Mouse (Mus musculus) CH12.LX (cell line): Measurements from ENCODE around the gene Slc25a23. TPM values are rescaled to one million over a fixed set of nuclear protein-coding genes. Genes with fewer than 3 reads are reported as not detected.

Experiments used
- DNase-seq: peaks from one replicate; pipeline ENCODE4 v3.0.0-alpha.2; 2013; ENCODE audit errors: extremely low read depth
- H3K27ac ChIP-seq: 2 replicates; pipeline ENCODE4 v1.5.1; 2012; ENCODE audit warnings: low read depth, mild to moderate bottlenecking, control low read depth, moderate library complexity; ENCODE audit not compliant: insufficient read depth
- H3K27me3 ChIP-seq: replicated peaks from 2 replicates; pipeline ENCODE3; 2012; ENCODE audit warnings: inconsistent platforms
- H3K36me3 ChIP-seq, 2 experiments: replicated peaks in 1 of 2; 2 replicates each; pipeline versions ENCODE3 to v1.6.1; 2012; ENCODE audit warnings: inconsistent platforms in 1 of 2, low read length in 1 of 2, mild to moderate bottlenecking in 1 of 2, mixed read lengths in 1 of 2, moderate library complexity in 1 of 2; ENCODE audit not compliant: control insufficient read depth in 1 of 2, insufficient read depth in 1 of 2
- H3K4me1 ChIP-seq, 2 experiments: 2 replicates each; pipeline ENCODE4 v1.6.1; 2012; ENCODE audit warnings: inconsistent platforms in 1 of 2, moderate library complexity in 1 of 2; ENCODE audit not compliant: insufficient read depth in 2 of 2, control insufficient read depth in 1 of 2
- H3K4me2 ChIP-seq: 2 replicates; pipeline ENCODE4 v1.6.1; 2012; ENCODE audit warnings: low read depth, mild to moderate bottlenecking, control low read depth; ENCODE audit not compliant: poor library complexity, insufficient read depth, severe bottlenecking
- H3K4me3 ChIP-seq, 3 experiments: fragments of 150-350 bp in 1 of 3; sonication (generic) in 1 of 3; replicated peaks in 1 of 3; 2 replicates each; pipeline versions ENCODE3 to v1.5.1; 2011 to 2012; ENCODE audit warnings: low read depth in 2 of 3, low read length in 2 of 3, mild to moderate bottlenecking in 2 of 3, moderate library complexity in 2 of 3, control low read depth in 1 of 3, improper control_type of control experiment in 1 of 3, inconsistent platforms in 1 of 3, mixed read lengths in 1 of 3; ENCODE audit not compliant: poor library complexity in 1 of 3
- H3K79me2 ChIP-seq: replicated peaks from 2 replicates; pipeline ENCODE4 v1.6.1; 2012; ENCODE audit warnings: mild to moderate bottlenecking, moderate library complexity; ENCODE audit not compliant: control insufficient read depth, poor library complexity, insufficient read depth, severe bottlenecking; ENCODE audit errors: extremely low read depth
- H3K9ac ChIP-seq: 2 replicates; pipeline ENCODE4 v1.6.1; 2012; ENCODE audit warnings: low read depth, mild to moderate bottlenecking, control low read depth, moderate library complexity; ENCODE audit not compliant: insufficient read depth
- H3K9me3 ChIP-seq: replicated peaks from 2 replicates; pipeline ENCODE3; 2012; ENCODE audit warnings: low read length, inconsistent platforms, mixed read lengths
- CHD2 ChIP-seq: IDR thresholded peaks from 2 replicates; pipeline ENCODE4 v1.6.1; 2011; ENCODE audit warnings: low read length, improper control_type of control experiment
- ELF1 ChIP-seq: IDR thresholded peaks from 2 replicates; pipeline ENCODE4 v1.6.1; 2014; ENCODE audit warnings: low read depth, mild to moderate bottlenecking, inconsistent platforms, low read length, improper control_type of control experiment
- HCFC1 ChIP-seq: IDR thresholded peaks from 2 replicates; pipeline ENCODE4 v1.6.1; 2012; ENCODE audit warnings: low read depth, mild to moderate bottlenecking, inconsistent platforms, low read length, improper control_type of control experiment
- JUN ChIP-seq: IDR thresholded peaks from 2 replicates; pipeline ENCODE4 v1.6.1; 2011; ENCODE audit warnings: low read depth, mild to moderate bottlenecking, low read length, improper control_type of control experiment, moderate library complexity; ENCODE audit not compliant: insufficient read depth
- JUND ChIP-seq: conservative IDR thresholded peaks from 2 replicates; pipeline ENCODE4 v1.6.1; 2011; ENCODE audit warnings: low read depth, low read length, improper control_type of control experiment
- MAX ChIP-seq: IDR thresholded peaks from 2 replicates; pipeline ENCODE4 v1.6.1; 2011; ENCODE audit warnings: low read length, improper control_type of control experiment
- MEF2A ChIP-seq: IDR thresholded peaks from 2 replicates; pipeline ENCODE4 v1.6.1; 2014; ENCODE audit warnings: low read depth, mild to moderate bottlenecking, inconsistent platforms, low read length, improper control_type of control experiment, borderline replicate concordance
- MXI1 ChIP-seq: IDR thresholded peaks from 2 replicates; pipeline ENCODE4 v1.6.1; 2011; ENCODE audit warnings: mild to moderate bottlenecking, low read depth, low read length, improper control_type of control experiment
- MYC ChIP-seq: IDR thresholded peaks from 2 replicates; pipeline ENCODE4 v1.6.1; 2011; ENCODE audit warnings: low read depth, mild to moderate bottlenecking, improper control_type of control experiment, low read length
- NELFE ChIP-seq: IDR thresholded peaks from 2 replicates; pipeline ENCODE4 v1.6.1; 2011; ENCODE audit warnings: low read depth, low read length, improper control_type of control experiment
- NRF1 ChIP-seq: IDR thresholded peaks from 2 replicates; pipeline ENCODE4 v1.6.1; 2014; ENCODE audit warnings: low read depth, mild to moderate bottlenecking, inconsistent platforms, low read length, improper control_type of control experiment, moderate library complexity
- PAX5 ChIP-seq: IDR thresholded peaks from 2 replicates; pipeline ENCODE4 v1.6.1; 2012; ENCODE audit warnings: low read length, inconsistent platforms, mixed read lengths
- POLR2A ChIP-seq: IDR thresholded peaks from 2 replicates; pipeline ENCODE4 v1.6.1; 2011; ENCODE audit warnings: low read depth, mild to moderate bottlenecking, improper control_type of control experiment, low read length
- RAD21 ChIP-seq: IDR thresholded peaks from 2 replicates; pipeline ENCODE4 v1.6.1; 2011; ENCODE audit warnings: low read depth, mild to moderate bottlenecking, low read length, improper control_type of control experiment, moderate library complexity
- TBP ChIP-seq: conservative IDR thresholded peaks from 2 replicates; pipeline ENCODE4 v1.6.1; 2011; ENCODE audit warnings: low read depth, low read length, improper control_type of control experiment
- USF1 ChIP-seq: IDR thresholded peaks from 2 replicates; pipeline ENCODE4 v1.6.1; 2014; ENCODE audit warnings: low read depth, mild to moderate bottlenecking, inconsistent platforms, low read length, improper control_type of control experiment
- USF2 ChIP-seq: conservative IDR thresholded peaks from 2 replicates; pipeline ENCODE4 v1.6.1; 2011; ENCODE audit warnings: low read depth, low read length, improper control_type of control experiment
- ZC3H11A ChIP-seq: IDR thresholded peaks from 2 replicates; pipeline ENCODE4 v1.6.1; 2012; ENCODE audit warnings: low read depth, mild to moderate bottlenecking, inconsistent platforms, low read length, improper control_type of control experiment
- ZMIZ1 ChIP-seq: IDR thresholded peaks from 2 replicates; pipeline ENCODE4 v1.6.1; 2012; ENCODE audit warnings: low read depth, mild to moderate bottlenecking, inconsistent platforms, low read length, improper control_type of control experiment
- ZNF384 ChIP-seq: IDR thresholded peaks from 2 replicates; pipeline ENCODE4 v1.6.1; 2012; ENCODE audit warnings: low read depth, low read length, improper control_type of control experiment, inconsistent platforms
- dilution Hi-C: fragments of 300-500 bp; cut with MboI; formaldehyde crosslinking; loops from 2 replicates; pipeline ENCODE4 v1.14.3; 2020; ENCODE audit warnings: low sequenced_read_pairs; ENCODE audit not compliant: extremely low pct_unique_long_range_greater_than_20kb, extremely low pct_ligation_motif_present
- in situ Hi-C: fragments of 300-500 bp; cut with MboI; formaldehyde crosslinking; loops from 3 replicates; pipeline ENCODE4 v1.14.3; 2019; ENCODE audit warnings: low sequenced_read_pairs, low pct_ligation_motif_present, low pct_unique_long_range_greater_than_20kb, mixed read lengths
- polyA plus RNA-seq: library from polyadenylated mRNA; unstranded; fragments of >175 nt; gene quantifications from 2 replicates; pipeline ENCODE4 v1.2.1, GENCODE M21; 2012; ENCODE audit warnings: low read depth; ENCODE audit not compliant: insufficient read length
- total RNA-seq, 2 experiments: library from RNA; depleted of rRNA; stranded (reverse); fragments of 300-350 nt in 1 of 2; fragments of >200 nt in 1 of 2; gene quantifications; 2 replicates each; pipeline ENCODE4 v1.2.3; 2012 to 2014

Gene Slc25a23
- total and polyA plus RNA-seq, 3 experiments, result 2.2 to 13.8 (median 6.9) TPM

DNA sequence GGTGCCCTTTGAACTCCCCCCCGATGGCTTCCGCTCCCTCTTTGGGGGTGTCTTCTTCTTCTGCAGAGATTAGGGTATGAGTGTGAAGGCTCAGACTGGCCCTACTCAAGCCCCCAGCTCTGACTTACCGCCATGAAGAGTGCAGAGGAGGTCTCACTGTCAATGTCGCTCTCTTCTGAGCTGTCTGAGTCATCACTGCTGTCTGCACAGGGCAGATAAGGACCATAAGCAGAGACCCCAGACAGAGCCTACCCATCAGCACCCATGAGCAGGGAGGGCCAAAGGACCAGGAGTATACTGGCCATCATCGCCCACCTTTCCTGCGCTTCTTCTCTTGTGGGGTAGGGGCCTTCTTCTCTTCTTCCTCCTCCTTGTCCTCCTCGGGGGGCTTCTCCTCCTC is 55.7 kb downstream of the Slc25a23 start:
- TF ChIP-seq MEF2A (no peak), ZMIZ1 (no peak), USF2 (no peak), RAD21 (no peak), NELFE (no peak), MXI1 (no peak), ZNF384 (no peak), ZC3H11A (no peak), POLR2A (no peak), JUND (no peak), PAX5 (no peak), TBP (no peak), MYC (no peak), NRF1 (no peak), HCFC1 (no peak), ELF1 (no peak), JUN (no peak), MAX (no peak), CHD2 (no peak), USF1 (no peak)
- Histone ChIP-seq H3K27ac (no peak overlapping the region), H3K79me2 (no peaks in the 10 kb centered on the region; the same call in 1 of the 2 replicates), H3K27me3 (no peaks in the 10 kb centered on the region), H3K9me3 (no peaks in the 10 kb centered on the region), H3K4me2 (no peak overlapping the region), H3K4me3 (no peak overlapping the region), H3K9ac (no peak overlapping the region), H3K36me3 (peaks cover 72 to 96% of the 10 kb centered on the region in 2 experiments), H3K4me1 (peaks cover 4 to 6% of the 10 kb centered on the region in 2 experiments; a peak in 3 of 4 replicates)
- in situ Hi-C loops, result no loop called here
- no peak for DNase-seq
- dilution Hi-C loops, result no loop called here

DNA sequence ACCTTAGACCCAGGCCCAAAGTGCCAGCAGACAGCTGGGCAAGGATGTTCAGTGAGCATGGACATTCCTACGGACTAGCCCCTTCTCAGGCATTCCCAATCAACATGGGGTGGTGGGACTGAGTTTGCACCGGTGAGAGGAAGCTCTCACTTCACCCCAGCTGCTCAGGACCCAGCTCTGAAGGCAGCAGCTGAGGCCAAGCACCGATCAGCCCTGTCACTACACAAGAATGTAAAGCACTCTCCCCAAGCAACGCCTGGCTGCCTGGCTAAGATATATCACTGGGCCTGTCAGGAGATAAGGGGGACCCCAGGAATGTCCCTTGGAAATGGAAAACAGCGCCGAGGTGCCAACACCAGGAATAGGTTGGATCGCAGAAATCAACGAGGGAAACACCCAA is 58.4 kb downstream of the Slc25a23 start:
- H3K4me3 ChIP-seq, result no peak overlapping the region
- no peak for DNase-seq
- TF ChIP-seq POLR2A (0 out of 2 replicates have a peak, but pooled peaks have one; percentile 21), JUN (no peak)
- peaks cover 4 to 27% of the 10 kb centered on the region in 2 experiments; a peak in 3 of 4 replicates for H3K4me1 ChIP-seq
- peaks cover 55 to 84% of the 10 kb centered on the region in 2 experiments for H3K36me3 ChIP-seq
- no peaks in the 10 kb centered on the region for H3K9me3 ChIP-seq
- H3K79me2 ChIP-seq, result no peaks in the 10 kb centered on the region
- dilution Hi-C loops (no loop called here), in situ Hi-C loops (no loop called here)
- no peaks in the 10 kb centered on the region for H3K27me3 ChIP-seq
- H3K27ac ChIP-seq, result no peak overlapping the region
- H3K9ac ChIP-seq, result no peak overlapping the region
- H3K4me2 ChIP-seq, result no peak overlapping the region
